ENCODE assay signal across 8 mouse cellular contexts in genomic region chr9:25480676-25481075, GRCm38 (mm10). TPM values are rescaled to one million over a fixed set of nuclear protein-coding genes. Genes with fewer than 3 reads are reported as not detected.
DNase-seq lines count a peak whose midpoint lies in the region; ATAC-seq lines count a peak whose summit lies in the region.

No protein-coding gene starts in this region.

- peak; percentile 38 for DNase-seq in kidney, adult 9 months
- no peak for DNase-seq in kidney, postnatal 10 days
- DNase-seq in embryonic facial prominence, embryonic 10.5 days (ENCODE audit: low spot score): no peak
- no peak for DNase-seq in embryonic facial prominence, embryonic 14.5 days (ENCODE audit: low spot score)
- no peak for DNase-seq in liver, embryonic 13.5 days
- DNase-seq in adrenal gland, postnatal 25 days: no peak
- DNase-seq in left cerebral cortex, adult 8-10 months (ENCODE audit: low spot score in 2 of 2): no peak
- DNase-seq in layer of hippocampus, adult 9-11 months: no peak

- peaks cover 50% of the 10 kb centered on the region for H3K4me1 ChIP-seq in embryonic facial prominence, embryonic 10.5 days
- H3K4me1 ChIP-seq in embryonic facial prominence, embryonic 14.5 days (ENCODE audit: control insufficient read depth, insufficient read depth, low read length): peaks cover 31% of the 10 kb centered on the region
- H3K4me1 ChIP-seq in liver, embryonic 13.5 days (replicated peaks): peaks cover 38% of the 10 kb centered on the region

- no peaks in the 10 kb centered on the region for H3K9me3 ChIP-seq in embryonic facial prominence, embryonic 10.5 days
- no peaks in the 10 kb centered on the region for H3K9me3 ChIP-seq in embryonic facial prominence, embryonic 14.5 days (ENCODE audit: control insufficient read depth, low read length)
- H3K9me3 ChIP-seq in liver, embryonic 13.5 days (replicated peaks): no peaks in the 10 kb centered on the region

- no peak for ATAC-seq in embryonic facial prominence, embryonic 14.5 days (ENCODE audit: low read depth)
- ATAC-seq in liver, embryonic 13.5 days (ENCODE audit: low read depth): no peak

- H3K4me3 ChIP-seq in embryonic facial prominence, embryonic 10.5 days: peak overlapping the region; percentile 81
- no peak overlapping the region; the same call in 1 of the 2 replicates for H3K4me3 ChIP-seq in embryonic facial prominence, embryonic 14.5 days (ENCODE audit: low read depth, low read length)
- H3K4me3 ChIP-seq in liver, embryonic 13.5 days (replicated peaks): no peak overlapping the region

- WGBS in embryonic facial prominence, embryonic 10.5 days: 55% methylated on average over 2 of the region's 2 CpGs
- WGBS in embryonic facial prominence, embryonic 14.5 days: 42% methylated on average over 2 of the region's 2 CpGs
- 81% methylated on average over 2 of the region's 2 CpGs for WGBS in liver, embryonic 13.5 days (ENCODE audit: insufficient replicate concordance)

- H3K4me2 ChIP-seq in embryonic facial prominence, embryonic 14.5 days (ENCODE audit: low read depth, low read length): peak overlapping the region; percentile 86
- H3K4me2 ChIP-seq in liver, embryonic 13.5 days: 0 out of 2 replicates have a peak overlapping the region, but pooled peaks have one; percentile 92

- no peak overlapping the region for H3K27ac ChIP-seq in embryonic facial prominence, embryonic 10.5 days (replicated peaks)
- H3K27ac ChIP-seq in embryonic facial prominence, embryonic 14.5 days (replicated peaks; ENCODE audit: low read depth, low read length): no peak overlapping the region
- peak overlapping the region; percentile 50; the same call in 1 of the 2 replicates for H3K27ac ChIP-seq in liver, embryonic 13.5 days

- H3K27me3 ChIP-seq in embryonic facial prominence, embryonic 10.5 days (replicated peaks; ENCODE audit: low read depth, poor library complexity, severe bottlenecking): peaks cover 13% of the 10 kb centered on the region
- no peaks in the 10 kb centered on the region for H3K27me3 ChIP-seq in embryonic facial prominence, embryonic 14.5 days (replicated peaks; ENCODE audit: control insufficient read depth, insufficient read depth, low read length)
- peaks cover 11% of the 10 kb centered on the region for H3K27me3 ChIP-seq in liver, embryonic 13.5 days

- H3K9ac ChIP-seq in embryonic facial prominence, embryonic 14.5 days (ENCODE audit: low read depth, low read length): 0 out of 2 replicates have a peak overlapping the region, but pooled peaks have one; percentile 38
- H3K9ac ChIP-seq in liver, embryonic 13.5 days: no peak overlapping the region

- no peaks in the 10 kb centered on the region for H3K36me3 ChIP-seq in embryonic facial prominence, embryonic 10.5 days (replicated peaks)
- no peaks in the 10 kb centered on the region for H3K36me3 ChIP-seq in embryonic facial prominence, embryonic 14.5 days (ENCODE audit: control insufficient read depth, insufficient read depth, low read length)
- H3K36me3 ChIP-seq in liver, embryonic 13.5 days: no peaks in the 10 kb centered on the region

RNA-seq across cellular contexts. Expression of gene Eepd1, which starts 0.7 kb away (rescaled TPM):
- polyA plus RNA-seq in embryonic facial prominence, embryonic 10.5 days (2016; fragmentation: Nextera tagmentation; extraction: Ambion mirVana): 19.4 and 20.1 TPM in 2 replicates
- 13.7 and 18.0 TPM in 2 replicates for polyA plus RNA-seq in embryonic facial prominence, embryonic 14.5 days (2014; fragmentation: Nextera tagmentation; extraction: Ambion mirVana)
- polyA plus RNA-seq in liver, embryonic 13.5 days (2015; fragmentation: Nextera tagmentation; extraction: Ambion mirVana): 4.9 and 5.2 TPM in 2 replicates
- total RNA-seq in adrenal gland, postnatal 25 days (2021): 42.0 and 53.9 TPM in 2 replicates
- total RNA-seq in left cerebral cortex, adult 8-10 months (2022): 10 to 100 TPM; 23.0 to 26.1 (median 24.0) TPM
